Mouse (Mus musculus): ENCODE measurements around the gene Tuba1a. TPM values are rescaled to one million over a fixed set of nuclear protein-coding genes. Genes with fewer than 3 reads are reported as not detected.

Gene Tuba1a
- total RNA-seq, 2 experiments from 2014 or later, result 4.5 to 9.7 TPM

Other genes with a start within 250 kb of the Tuba1a start
- not detected in 2 replicates for gene Ccdc65, start 245.5 kb downstream of the Tuba1a start, total RNA-seq (2014; fragmentation: Nextera tagmentation)
- not detected in 2 replicates for gene Ccdc65, start 245.5 kb downstream of the Tuba1a start, total RNA-seq (2017)
- 5.5 and 6.1 TPM in 2 replicates for gene Fkbp11, start 225.5 kb downstream of the Tuba1a start, total RNA-seq (2014; fragmentation: Nextera tagmentation)
- gene Fkbp11, start 225.5 kb downstream of the Tuba1a start, total RNA-seq (2017), result 5.8 and 6.9 TPM in 2 replicates
- gene Arf3, start 190.5 kb downstream of the Tuba1a start, total RNA-seq (2014; fragmentation: Nextera tagmentation), result 22.5 and 23.2 TPM in 2 replicates
- 16.9 and 22.1 TPM in 2 replicates for gene Arf3, start 190.5 kb downstream of the Tuba1a start, total RNA-seq (2017)
- not detected in 2 replicates for gene Wnt10b, start 175.6 kb downstream of the Tuba1a start, total RNA-seq (2014; fragmentation: Nextera tagmentation)
- gene Wnt10b, start 175.6 kb downstream of the Tuba1a start, total RNA-seq (2017), result not detected in 2 replicates
- gene Wnt1, start 163.8 kb downstream of the Tuba1a start, total RNA-seq (2014; fragmentation: Nextera tagmentation), result not detected in 2 replicates
- gene Wnt1, start 163.8 kb downstream of the Tuba1a start, total RNA-seq (2017), result not detected in 2 replicates
- gene Ddn, start 144.2 kb downstream of the Tuba1a start, total RNA-seq (2014; fragmentation: Nextera tagmentation), result not detected in 2 replicates
- 0.08 TPM in 1 of 2 replicates, not detected in the other for gene Ddn, start 144.2 kb downstream of the Tuba1a start, total RNA-seq (2017)
- gene Prkag1, start 122.2 kb downstream of the Tuba1a start, total RNA-seq (2014; fragmentation: Nextera tagmentation), result 61.3 and 121 TPM in 2 replicates
- 120 and 143 TPM in 2 replicates for gene Prkag1, start 122.2 kb downstream of the Tuba1a start, total RNA-seq (2017)
- 55.2 and 72.7 TPM in 2 replicates for gene Kmt2d, start 82.5 kb downstream of the Tuba1a start, total RNA-seq (2014; fragmentation: Nextera tagmentation)
- 27.5 and 31.8 TPM in 2 replicates for gene Kmt2d, start 82.5 kb downstream of the Tuba1a start, total RNA-seq (2017)
- gene Rhebl1, start 59.2 kb downstream of the Tuba1a start, total RNA-seq (2014; fragmentation: Nextera tagmentation), result 17.4 and 25.2 TPM in 2 replicates
- 4.3 and 9.4 TPM in 2 replicates for gene Rhebl1, start 59.2 kb downstream of the Tuba1a start, total RNA-seq (2017)
- not detected in 2 replicates for gene Dhh, start 55.2 kb downstream of the Tuba1a start, total RNA-seq (2014; fragmentation: Nextera tagmentation)
- not detected in 2 replicates for gene Dhh, start 55.2 kb downstream of the Tuba1a start, total RNA-seq (2017)
- 8.7 and 14.5 TPM in 2 replicates for gene Lmbr1l, start 35.5 kb downstream of the Tuba1a start, total RNA-seq (2014; fragmentation: Nextera tagmentation)
- gene Lmbr1l, start 35.5 kb downstream of the Tuba1a start, total RNA-seq (2017), result 5.7 and 12.0 TPM in 2 replicates
- 2,322 and 3,225 TPM in 2 replicates for gene Tuba1b, start 19.1 kb downstream of the Tuba1a start, total RNA-seq (2014; fragmentation: Nextera tagmentation)
- 801 and 969 TPM in 2 replicates for gene Tuba1b, start 19.1 kb downstream of the Tuba1a start, total RNA-seq (2017)
- gene Gm49450, start 152 bp downstream of the Tuba1a start, total RNA-seq (2014; fragmentation: Nextera tagmentation), result not detected in 2 replicates
- gene Gm49450, start 152 bp downstream of the Tuba1a start, total RNA-seq (2017), result not detected in 2 replicates
- 85.6 and 109 TPM in 2 replicates for gene Tuba1c, start 76.2 kb upstream of the Tuba1a start, total RNA-seq (2014; fragmentation: Nextera tagmentation)
- 34.5 and 41.4 TPM in 2 replicates for gene Tuba1c, start 76.2 kb upstream of the Tuba1a start, total RNA-seq (2017)
- gene Prph, start 101.5 kb upstream of the Tuba1a start, total RNA-seq (2014; fragmentation: Nextera tagmentation), result not detected in 2 replicates
- gene Prph, start 101.5 kb upstream of the Tuba1a start, total RNA-seq (2017), result not detected in 2 replicates
- gene Troap, start 120.9 kb upstream of the Tuba1a start, total RNA-seq (2014; fragmentation: Nextera tagmentation), result 25.0 and 40.8 TPM in 2 replicates
- 6.6 and 37.9 TPM in 2 replicates for gene Troap, start 120.9 kb upstream of the Tuba1a start, total RNA-seq (2017)
- not detected in 2 replicates for gene C1ql4, start 134.1 kb upstream of the Tuba1a start, total RNA-seq (2014; fragmentation: Nextera tagmentation)
- not detected in 2 replicates for gene C1ql4, start 134.1 kb upstream of the Tuba1a start, total RNA-seq (2017)
- not detected in 2 replicates for gene Dnajc22, start 139.5 kb upstream of the Tuba1a start, total RNA-seq (2014; fragmentation: Nextera tagmentation)
- gene Dnajc22, start 139.5 kb upstream of the Tuba1a start, total RNA-seq (2017), result not detected in 2 replicates
- gene Spats2, start 172.2 kb upstream of the Tuba1a start, total RNA-seq (2014; fragmentation: Nextera tagmentation), result not detected in 2 replicates
- 0.61 TPM in 1 of 2 replicates, not detected in the other for gene Spats2, start 172.2 kb upstream of the Tuba1a start, total RNA-seq (2017)